Mouse (Mus musculus) myocyte (in vitro differentiated cells): ENCODE results near the gene Bnip1. TPM values are rescaled to one million over a fixed set of nuclear protein-coding genes. Genes with fewer than 3 reads are reported as not detected.

Experiments used
- H3K27me3 ChIP-seq: one replicate; pipeline ENCODE4 v1.6.1; 2011; ENCODE audit not compliant: control insufficient read depth, insufficient read depth, insufficient read length
- H3K36me3 ChIP-seq: one replicate; pipeline ENCODE4 v1.6.1; 2011; ENCODE audit not compliant: control insufficient read depth, insufficient read depth
- H3K4me2 ChIP-seq: one replicate; pipeline ENCODE4 v1.6.1; 2011; ENCODE audit warnings: low read depth, control low read depth
- H3K4me3 ChIP-seq: one replicate; pipeline ENCODE4 v1.5.1; 2011; ENCODE audit warnings: mild to moderate bottlenecking, control low read depth, moderate library complexity
- H3K79me2 ChIP-seq: one replicate; pipeline ENCODE4 v1.6.1; 2011; ENCODE audit not compliant: control insufficient read depth, insufficient read depth
- H3ac ChIP-seq: one replicate; pipeline ENCODE4 v1.6.1; 2011; ENCODE audit not compliant: control insufficient read depth, insufficient read length
- CEBPB ChIP-seq: IDR thresholded peaks from 2 replicates; pipeline ENCODE4 v1.6.1; 2011; ENCODE audit warnings: mild to moderate bottlenecking, moderate library complexity; ENCODE audit not compliant: poor library complexity, insufficient read depth, severe bottlenecking
- E2F4 ChIP-seq: IDR thresholded peaks from one replicate; pipeline ENCODE4 v1.6.1; 2011; ENCODE audit warnings: mild to moderate bottlenecking, control low read depth, moderate library complexity; ENCODE audit not compliant: insufficient read depth
- MAX ChIP-seq: IDR thresholded peaks from one replicate; pipeline ENCODE4 v1.6.1; 2011; ENCODE audit warnings: low read depth, mild to moderate bottlenecking, control low read depth
- MYOD1 ChIP-seq, 3 experiments: IDR thresholded peaks; one replicate each; pipeline ENCODE4 v1.6.1; 2011; ENCODE audit warnings: control low read depth in 2 of 3, low read depth in 2 of 3, mild to moderate bottlenecking in 2 of 3, moderate library complexity in 1 of 3; ENCODE audit not compliant: insufficient read length in 2 of 3, control insufficient read depth in 1 of 3
- MYOG ChIP-seq, 3 experiments: IDR thresholded peaks; one replicate each; pipeline ENCODE4 v1.6.1; 2011; ENCODE audit warnings: control low read depth in 2 of 3, low read depth in 2 of 3, mild to moderate bottlenecking in 2 of 3; ENCODE audit not compliant: insufficient read length in 2 of 3, control insufficient read depth in 1 of 3, insufficient read depth in 1 of 3
- POLR2A ChIP-seq: IDR thresholded peaks from one replicate; pipeline ENCODE4 v1.6.1; 2011; ENCODE audit warnings: low read depth, mild to moderate bottlenecking, control low read depth, moderate library complexity; ENCODE audit not compliant: insufficient read length
- POLR2AphosphoS2 ChIP-seq: IDR thresholded peaks from one replicate; pipeline ENCODE4 v1.6.1; 2011; ENCODE audit warnings: low read depth, control low read depth; ENCODE audit not compliant: insufficient read length
- REST ChIP-seq: IDR thresholded peaks from one replicate; pipeline ENCODE4 v1.6.1; 2011; ENCODE audit warnings: mild to moderate bottlenecking, control low read depth, moderate library complexity; ENCODE audit not compliant: insufficient read depth, insufficient read length
- SRF ChIP-seq: IDR thresholded peaks from one replicate; pipeline ENCODE4 v1.6.1; 2011; ENCODE audit warnings: low read depth; ENCODE audit not compliant: control insufficient read depth, insufficient read length
- TCF12 ChIP-seq: IDR thresholded peaks from one replicate; pipeline ENCODE4 v1.6.1; 2011; ENCODE audit warnings: mild to moderate bottlenecking, control low read depth; ENCODE audit not compliant: poor library complexity, insufficient read depth, severe bottlenecking
- TCF3 ChIP-seq: IDR thresholded peaks from one replicate; pipeline ENCODE4 v1.6.1; 2011; ENCODE audit warnings: low read depth, control low read depth; ENCODE audit not compliant: insufficient read length
- USF1 ChIP-seq: IDR thresholded peaks from one replicate; pipeline ENCODE4 v1.6.1; 2011; ENCODE audit warnings: low read depth, mild to moderate bottlenecking, control low read depth, moderate library complexity
- polyA plus RNA-seq: library from polyadenylated mRNA; unstranded; fragments of >200 nt; fragmentation: generic; extraction: Trizol; gene quantifications from one replicate; pipeline ENCODE4 v1.2.1, GENCODE M21; 2012; ENCODE audit warnings: missing spikeins

Bnip1 gene
- polyA plus RNA-seq, 1 experiment: 31.8 TPM

DNA sequence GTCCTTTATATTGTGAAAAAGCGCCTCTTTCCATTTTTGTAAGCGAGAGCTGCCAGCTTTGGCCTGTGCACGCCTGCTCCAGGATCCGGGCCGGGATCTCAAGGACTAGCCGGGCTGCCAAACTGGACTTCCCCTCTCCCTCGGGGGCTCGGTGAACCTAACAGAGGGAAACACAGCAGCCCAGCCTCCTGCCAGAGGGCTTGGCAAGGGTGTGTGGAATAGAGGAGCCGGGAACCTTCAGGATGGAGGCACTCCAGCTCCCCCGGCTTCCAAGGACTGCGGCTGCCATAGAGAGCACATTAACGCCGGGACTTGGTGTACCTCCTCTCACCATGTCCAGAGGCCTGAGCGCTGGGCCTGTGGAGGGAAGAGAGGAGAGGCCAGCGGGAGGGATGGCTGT is 11.2 kb downstream of the Bnip1 start:
- no peak overlapping the region for H3ac ChIP-seq
- peaks cover 16% of the 10 kb centered on the region for H3K36me3 ChIP-seq
- H3K4me3 ChIP-seq: no peak overlapping the region
- TF ChIP-seq TCF3 (no peak), SRF (no peak), POLR2AphosphoS2 (no peak)
- no peak overlapping the region for H3K4me2 ChIP-seq
- H3K79me2 ChIP-seq: no peaks in the 10 kb centered on the region
- no peaks in the 10 kb centered on the region for H3K27me3 ChIP-seq

DNA sequence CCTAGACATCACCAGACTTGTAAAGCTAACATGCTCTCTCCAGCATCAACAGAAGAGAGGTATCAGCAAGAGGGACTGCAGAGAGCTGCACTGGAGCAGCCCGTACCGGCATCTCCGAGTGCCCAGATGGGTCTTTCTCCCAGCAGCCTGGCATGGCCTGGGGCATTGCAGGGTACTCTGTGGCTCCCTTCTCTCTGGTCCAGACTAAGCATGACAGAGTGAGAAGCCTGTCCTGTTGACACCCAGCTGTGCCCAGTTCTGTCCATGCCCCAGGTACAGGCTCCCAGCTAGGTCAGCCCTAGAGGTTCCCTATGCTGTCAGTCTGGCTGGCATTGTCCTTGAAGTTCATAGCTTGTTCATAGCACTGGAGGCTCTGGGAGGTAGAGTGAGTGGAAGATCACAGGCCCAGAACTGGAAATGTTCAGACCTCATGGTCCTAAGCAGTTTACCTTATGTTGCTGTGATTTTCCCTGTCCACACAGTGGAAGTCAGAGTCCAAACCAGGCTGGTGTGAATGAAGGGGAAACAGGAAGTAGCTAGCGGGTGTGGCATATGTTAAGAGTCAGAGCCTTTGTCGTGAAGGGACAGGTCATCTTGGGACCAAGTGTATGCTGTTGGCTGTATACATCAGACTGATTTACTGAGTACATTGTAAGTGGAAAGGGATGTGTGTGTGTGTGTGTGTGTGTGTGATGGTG is 12.4 kb downstream of the Bnip1 start:
- no peak overlapping the region for H3ac ChIP-seq
- no peak overlapping the region for H3K4me3 ChIP-seq
- H3K79me2 ChIP-seq: no peaks in the 10 kb centered on the region
- H3K4me2 ChIP-seq: no peak overlapping the region
- TF ChIP-seq CEBPB (no peak), TCF12 (no peak), REST (no peak), MYOG (IDR thresholded peaks at IDR 0.05; ENCODE audit: control insufficient read depth in 1 of 3, insufficient read depth in 1 of 3, insufficient read length in 2 of 3, low read depth in 2 of 3) (no peak), POLR2AphosphoS2 (no peak), MYOD1 (IDR thresholded peaks at IDR 0.05; ENCODE audit: control insufficient read depth in 1 of 3, insufficient read length in 2 of 3, low read depth in 2 of 3) (no peak), MAX (no peak), TCF3 (no peak), E2F4 (no peak), POLR2A (no peak), USF1 (no peak), SRF (no peak)
- H3K27me3 ChIP-seq: no peaks in the 10 kb centered on the region
- H3K36me3 ChIP-seq: peaks cover 16% of the 10 kb centered on the region

DNA sequence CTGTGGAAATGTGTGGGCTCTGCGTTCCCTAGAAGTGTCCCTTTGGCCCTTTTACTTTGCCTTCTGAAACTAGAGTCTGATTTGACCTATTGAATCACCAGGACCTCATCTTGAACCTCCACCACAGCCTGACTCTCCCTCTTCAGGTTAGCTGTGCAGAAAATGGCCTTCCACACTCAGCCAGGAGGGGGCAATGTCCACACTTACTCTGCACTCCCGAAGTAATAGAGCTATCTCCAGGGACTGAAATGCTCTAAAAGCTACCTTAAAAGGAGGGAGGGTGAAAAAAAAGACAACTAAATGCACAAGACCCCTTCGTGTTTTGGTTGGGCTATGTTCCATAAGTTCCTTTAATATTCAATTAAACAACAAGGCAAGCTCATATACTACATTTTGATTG is 13.9 kb downstream of the Bnip1 start:
- Histone ChIP-seq H3K79me2 (no peaks in the 10 kb centered on the region), H3K27me3 (no peaks in the 10 kb centered on the region), H3K4me3 (no peak overlapping the region), H3K36me3 (peaks cover 12% of the 10 kb centered on the region), H3K4me2 (no peak overlapping the region), H3ac (no peak overlapping the region)
- TF ChIP-seq CEBPB: no peak

DNA sequence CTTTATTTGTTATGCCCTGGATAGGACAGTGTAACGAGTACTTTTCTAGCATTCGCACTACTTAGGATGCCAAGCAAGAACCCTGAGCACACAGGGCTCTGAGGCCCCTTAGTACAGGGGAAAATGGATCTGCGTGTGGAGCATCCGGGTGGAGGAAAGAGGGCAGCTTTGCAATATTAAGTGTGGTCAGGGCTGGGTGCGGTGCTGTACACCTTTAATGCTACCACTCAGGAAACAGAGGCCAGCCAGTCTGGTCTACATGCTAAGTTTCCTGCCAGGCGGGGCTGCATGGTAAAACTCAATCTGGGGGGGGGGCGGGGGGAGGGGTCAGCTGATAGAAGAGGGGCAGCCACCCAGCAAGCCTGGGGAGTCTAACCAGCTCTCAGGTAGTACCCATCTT is 14.5 kb downstream of the Bnip1 start:
- TF ChIP-seq TCF12 (no peak), TCF3 (no peak), CEBPB (no peak), MAX (no peak), POLR2A (no peak), E2F4 (no peak), REST (no peak), SRF (no peak), POLR2AphosphoS2 (no peak), MYOG (IDR thresholded peaks at IDR 0.05; ENCODE audit: control insufficient read depth in 1 of 3, insufficient read depth in 1 of 3, insufficient read length in 2 of 3, low read depth in 2 of 3) (no peak), USF1 (no peak), MYOD1 (IDR thresholded peaks at IDR 0.05; ENCODE audit: control insufficient read depth in 1 of 3, insufficient read length in 2 of 3, low read depth in 2 of 3) (no peak)
- Histone ChIP-seq H3K79me2 (no peaks in the 10 kb centered on the region), H3ac (no peak overlapping the region)

DNA sequence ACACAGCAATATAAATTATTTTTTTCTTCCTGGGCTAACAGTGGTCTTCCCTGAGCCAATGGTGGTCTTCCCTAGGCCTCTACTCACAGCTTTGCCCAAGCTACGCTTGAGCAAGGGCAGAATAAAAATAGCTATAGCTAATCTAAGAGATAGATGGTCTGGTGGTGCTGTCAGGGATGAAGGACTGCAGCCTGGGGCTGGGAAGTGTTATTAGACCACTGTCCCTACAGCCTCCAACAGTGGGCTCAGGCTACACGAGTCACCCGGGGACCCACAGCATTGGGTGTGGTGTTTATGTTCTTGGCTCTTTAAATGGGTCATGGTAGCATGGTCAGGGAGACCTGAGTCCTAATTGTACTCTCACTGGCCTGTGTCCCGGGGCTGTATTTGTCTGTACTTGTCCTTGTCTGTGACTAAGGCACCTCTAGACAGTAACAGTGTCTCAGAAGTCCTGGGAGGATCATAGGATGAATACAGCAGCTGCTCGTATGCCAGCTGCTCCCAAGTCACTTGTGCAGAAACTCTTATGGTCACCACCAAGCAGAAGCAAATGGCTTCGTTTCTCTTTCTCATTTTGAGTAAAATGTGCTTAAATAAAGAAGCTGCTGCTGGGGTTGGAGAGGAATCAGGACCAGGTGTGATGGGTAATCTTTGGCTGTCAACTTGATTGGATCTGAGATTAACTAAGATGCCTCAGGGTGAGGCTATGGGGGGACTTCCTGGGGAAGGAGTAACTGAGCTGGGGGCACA is 16.7 kb downstream of the Bnip1 start:
- Histone ChIP-seq H3K27me3 (no peaks in the 10 kb centered on the region), H3K4me3 (no peak overlapping the region), H3K36me3 (peaks cover 4% of the 10 kb centered on the region), H3K79me2 (no peaks in the 10 kb centered on the region), H3K4me2 (no peak overlapping the region), H3ac (no peak overlapping the region)
- no peak for TF ChIP-seq POLR2A
- TF ChIP-seq TCF3: no peak
- TF ChIP-seq TCF12: peak; percentile 38
- TF ChIP-seq E2F4: no peak
- TF ChIP-seq MAX: no peak
- no peak for TF ChIP-seq POLR2AphosphoS2
- TF ChIP-seq SRF: no peak
- peak in 1 of 3 experiments; percentile 19 for TF ChIP-seq MYOG (IDR thresholded peaks at IDR 0.05; ENCODE audit: control insufficient read depth in 1 of 3, insufficient read depth in 1 of 3, insufficient read length in 2 of 3, low read depth in 2 of 3)
- peak in 1 of 3 experiments; percentile 23 for TF ChIP-seq MYOD1 (IDR thresholded peaks at IDR 0.05; ENCODE audit: control insufficient read depth in 1 of 3, insufficient read length in 2 of 3, low read depth in 2 of 3)
- TF ChIP-seq CEBPB: no peak
- TF ChIP-seq USF1: no peak
- TF ChIP-seq REST: no peak

More for the DNA sequence above, 14.5 kb downstream of the Bnip1 start:
- Histone ChIP-seq H3K36me3 (peaks cover 12% of the 10 kb centered on the region), H3K27me3 (no peaks in the 10 kb centered on the region), H3K4me2 (no peak overlapping the region), H3K4me3 (no peak overlapping the region)
